Mouse (Mus musculus) brain, adult 2 months (tissue): Measurements from ENCODE around the gene Mmp28.

Source experiments
- DNase-seq: peaks from one replicate; pipeline ENCODE4 v3.0.0; 2011; ENCODE audit warnings: low read depth, low spot score

Mmp28 gene

GRCm38 (mm10) chr11:83409087-83409754 lies 53.6 kb downstream of the Mmp28 start, which contains the start of gene Rasl10b:
Gene Rasl10b (plus strand): TSS chr11:83409137.
- DNase-seq = peak; percentile 60

- DNase-seq = no peak
These were observed 54.6 kb downstream of the Mmp28 start for GRCm38 (mm10) chr11:83408242-83408641.

- peak; percentile 69 for DNase-seq
These were observed 56.5 kb downstream of the Mmp28 start for GRCm38 (mm10) chr11:83406391-83406790.

- DNase-seq = no peak
These were observed 59.1 kb downstream of the Mmp28 start for GRCm38 (mm10) chr11:83403787-83404186.

- DNase-seq = no peak
These were observed 64.1 kb downstream of the Mmp28 start for GRCm38 (mm10) chr11:83398724-83399123.

- no peak for DNase-seq
These were observed 65.2 kb downstream of the Mmp28 start for GRCm38 (mm10) chr11:83397626-83398025.

- peak; percentile 83 for DNase-seq
These were observed 68.0 kb downstream of the Mmp28 start for GRCm38 (mm10) chr11:83394802-83395439.

GRCm38 (mm10) chr11:83393062-83393461 lies 69.8 kb downstream of the Mmp28 start:
- peak; percentile 94 for DNase-seq
